Mouse (Mus musculus) ES-E14 (cell line): ENCODE data around the gene Ano7.

ENCODE experiments used
- CHD2 ChIP-seq: IDR thresholded peaks from 2 replicates; pipeline ENCODE4 v1.6.1; 2014; ENCODE audit warnings: mild to moderate bottlenecking, low read depth, low read length, inconsistent platforms
- HCFC1 ChIP-seq: IDR thresholded peaks from 2 replicates; pipeline ENCODE4 v1.6.1; 2012; ENCODE audit warnings: low read length, inconsistent platforms, borderline replicate concordance; ENCODE audit not compliant: insufficient read depth
- MAFK ChIP-seq: IDR thresholded peaks from 2 replicates; pipeline ENCODE4 v1.6.1; 2014; ENCODE audit warnings: mild to moderate bottlenecking, low read depth, low read length, inconsistent platforms; ENCODE audit not compliant: insufficient read depth
- ZC3H11A ChIP-seq: IDR thresholded peaks from 2 replicates; pipeline ENCODE4 v1.6.1; 2012; ENCODE audit warnings: low read depth, mild to moderate bottlenecking, inconsistent platforms, low read length, borderline replicate concordance
- ZNF384 ChIP-seq: IDR thresholded peaks from 2 replicates; pipeline ENCODE4 v1.6.1; 2012; ENCODE audit warnings: low read depth, low read length, inconsistent platforms

DNA sequence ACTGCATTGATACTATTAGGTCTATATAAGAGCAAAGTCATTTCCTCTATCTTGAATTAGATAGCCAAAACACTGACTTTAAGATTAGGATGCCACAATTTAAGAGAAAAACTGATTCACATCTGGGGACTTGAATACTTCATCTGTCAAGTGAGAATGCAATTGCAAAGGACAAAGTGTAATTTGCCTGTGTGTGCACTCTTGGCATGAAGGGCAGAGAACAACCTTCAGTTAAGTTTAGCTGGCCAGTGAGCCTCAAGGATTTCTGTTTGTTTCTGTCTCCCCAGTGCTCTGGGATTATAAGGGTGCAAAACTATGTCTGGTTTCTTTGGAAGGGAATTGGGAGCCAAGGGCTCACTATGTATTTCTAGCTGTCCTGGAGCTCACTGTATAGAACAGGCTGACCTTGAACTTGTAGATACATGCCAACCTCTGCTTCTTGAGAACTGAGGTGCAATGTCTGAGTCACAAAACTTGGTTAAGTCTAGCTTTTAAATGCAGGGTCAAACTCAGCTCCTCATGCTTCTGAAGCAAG is 80.1 kb downstream of the Ano7 start:
- no peak for TF ChIP-seq MAFK
- TF ChIP-seq ZC3H11A: no peak
- no peak for TF ChIP-seq CHD2
- TF ChIP-seq ZNF384: no peak
- no peak for TF ChIP-seq HCFC1
